Mouse (Mus musculus): ENCODE measurements around the gene Hist1h4c.

GRCm38 (mm10) chr13:23687907-23688306, 10.3 kb downstream of the Hist1h4c start:
- no peak for TF ChIP-seq CTCF (IDR thresholded peaks at IDR 0.05; ENCODE audit: borderline replicate concordance, extremely low read depth, insufficient read depth, insufficient read length)
- TF ChIP-seq POLR2A (IDR thresholded peaks at IDR 0.05; ENCODE audit: borderline replicate concordance, extremely low read depth, insufficient read depth, insufficient read length, poor library complexity, severe bottlenecking), result no peak

All from brain, embryonic 14.5 days (tissue).